In genomic region chr6:6563691-6564090, GRCm38 (mm10) we compare ENCODE assay signal across 12 mouse cellular contexts. TPM values are rescaled to one million over a fixed set of nuclear protein-coding genes. Genes with fewer than 3 reads are reported as not detected.
DNase-seq lines count a peak whose midpoint lies in the region; ATAC-seq and TF ChIP-seq lines count a peak whose summit lies in the region.
"Had no signal": no experiment of that assay in that cellular context is flagged by ENCODE, and none has a peak within 500 bp of the region (broad histone marks: within the 10 kb centered on the region; RNA-seq: fewer than 3 reads in every experiment).

No protein-coding gene starts in this region.

- peaks cover 9% of the 10 kb centered on the region for H3K36me3 ChIP-seq in heart, adult 2 months (ENCODE audit: control insufficient read depth, insufficient read depth, low read length)
- H3K36me3 ChIP-seq in heart, embryonic 10.5 days = 0 out of 2 replicates have a peak, but pooled peaks cover 7% of the 10 kb centered on the region
- H3K36me3 ChIP-seq in forebrain, embryonic 12.5 days (replicated peaks) = no peaks in the 10 kb centered on the region
- H3K36me3 ChIP-seq in forebrain, embryonic 14.5 days (ENCODE audit: control insufficient read depth, insufficient read depth, low read length) = 0 out of 2 replicates have a peak, but pooled peaks cover 2% of the 10 kb centered on the region
- H3K36me3 ChIP-seq: liver, embryonic 13.5 days; midbrain, embryonic 15.5 days had no signal

- H3K79me2 ChIP-seq in heart, adult 2 months (replicated peaks; ENCODE audit: control insufficient read depth, insufficient read depth, low read length) = peaks cover 5% of the 10 kb centered on the region

- no peak for TF ChIP-seq CTCF in heart, adult 2 months (IDR thresholded peaks at IDR 0.05)

- no peak overlapping the region for H3K4me3 ChIP-seq in heart, adult 2 months
- no peak overlapping the region for H3K4me3 ChIP-seq in heart, embryonic 10.5 days
- H3K4me3 ChIP-seq in forebrain, embryonic 12.5 days (replicated peaks) = no peak overlapping the region
- H3K4me3 ChIP-seq in forebrain, embryonic 14.5 days (ENCODE audit: low read depth, low read length) = no peak overlapping the region
- H3K4me3 ChIP-seq: left cerebral cortex, adult 2 months; liver, embryonic 13.5 days; midbrain, embryonic 15.5 days had no signal

- TF ChIP-seq POLR2A in heart, adult 2 months (IDR thresholded peaks at IDR 0.05; ENCODE audit: insufficient read depth, low read depth, low read length) = no peak

- no peaks in the 10 kb centered on the region for H3K27me3 ChIP-seq in heart, adult 2 months (ENCODE audit: control insufficient read depth, insufficient read depth, low read length)
- no peaks in the 10 kb centered on the region for H3K27me3 ChIP-seq in heart, embryonic 10.5 days (ENCODE audit: insufficient read depth, poor library complexity, severe bottlenecking)
- no peaks in the 10 kb centered on the region for H3K27me3 ChIP-seq in forebrain, embryonic 12.5 days
- no peaks in the 10 kb centered on the region for H3K27me3 ChIP-seq in forebrain, embryonic 14.5 days (replicated peaks; ENCODE audit: control insufficient read depth, insufficient read depth, low read length)
- H3K27me3 ChIP-seq: liver, embryonic 13.5 days; midbrain, embryonic 15.5 days had no signal

- peaks cover 15% of the 10 kb centered on the region for H3K4me1 ChIP-seq in heart, adult 2 months (ENCODE audit: control insufficient read depth, insufficient read depth, low read length)
- H3K4me1 ChIP-seq in heart, embryonic 10.5 days = peaks cover 22% of the 10 kb centered on the region; the same call in 1 of the 2 replicates
- no peaks in the 10 kb centered on the region for H3K4me1 ChIP-seq in forebrain, embryonic 12.5 days
- no peaks in the 10 kb centered on the region for H3K4me1 ChIP-seq in forebrain, embryonic 14.5 days (ENCODE audit: control insufficient read depth, insufficient read depth, low read length)
- H3K4me1 ChIP-seq: midbrain, embryonic 15.5 days had no signal

- DNase-seq in heart, adult 2 months = peak; percentile 52 to 63
- DNase-seq in heart, embryonic 10.5 days (ENCODE audit: low spot score) = no peak
- peak; percentile 30 for DNase-seq in brain, adult 2 months (ENCODE audit: low read depth, low spot score)
- peak; percentile 39 to 49 for DNase-seq in cerebellum, postnatal 36 days
- DNase-seq in lung, postnatal 25 days (ENCODE audit: low spot score) = peak; percentile 29
- DNase-seq in forebrain, embryonic 14.5 days (ENCODE audit: low spot score) = no peak
- no peak for DNase-seq in thymus, postnatal 10 days (ENCODE audit: low spot score in 2 of 2)
- DNase-seq: kidney, adult 18-20 months; liver, embryonic 13.5 days had no signal

- no peaks in the 10 kb centered on the region for H3K9me3 ChIP-seq in heart, embryonic 10.5 days
- no peaks in the 10 kb centered on the region for H3K9me3 ChIP-seq in forebrain, embryonic 12.5 days
- no peaks in the 10 kb centered on the region for H3K9me3 ChIP-seq in forebrain, embryonic 14.5 days (replicated peaks; ENCODE audit: control insufficient read depth, low read length)
- H3K9me3 ChIP-seq: liver, embryonic 13.5 days; midbrain, embryonic 15.5 days had no signal

- H3K27ac ChIP-seq in heart, adult 2 months = peak overlapping the region; percentile 26
- no peak overlapping the region for H3K27ac ChIP-seq in heart, embryonic 10.5 days
- no peak overlapping the region for H3K27ac ChIP-seq in forebrain, embryonic 12.5 days
- no peak overlapping the region for H3K27ac ChIP-seq in forebrain, embryonic 14.5 days (ENCODE audit: low read depth, low read length)
- H3K27ac ChIP-seq: left cerebral cortex, adult 2 months; liver, embryonic 13.5 days; midbrain, embryonic 15.5 days had no signal

- WGBS in heart, adult 2 months = 46% methylated on average over 5 of the region's 5 CpGs
- 76% methylated on average over 5 of the region's 5 CpGs for WGBS in heart, embryonic 10.5 days
- 92% methylated on average over 5 of the region's 5 CpGs for WGBS in forebrain, embryonic 12.5 days
- 90% methylated on average over 5 of the region's 5 CpGs for WGBS in forebrain, embryonic 14.5 days

- no peak overlapping the region for H3K4me2 ChIP-seq in forebrain, embryonic 12.5 days
- no peak overlapping the region for H3K4me2 ChIP-seq in forebrain, embryonic 14.5 days (ENCODE audit: low read length)
- H3K4me2 ChIP-seq: liver, embryonic 13.5 days; midbrain, embryonic 15.5 days had no signal

- intact Hi-C loops in heart, adult 2 months (cut with DNase I) = no loop called here

- TF ChIP-seq EP300 in heart, adult 2 months (IDR thresholded peaks at IDR 0.05; ENCODE audit: insufficient read depth, low read depth, low read length) = no peak

- ATAC-seq in forebrain, embryonic 12.5 days (ENCODE audit: low FRiP score) = no peak
- no peak for ATAC-seq in forebrain, embryonic 14.5 days
- ATAC-seq: midbrain, embryonic 15.5 days had no signal

- H3K9ac ChIP-seq in heart, adult 2 months (ENCODE audit: low read depth, low read length) = no peak overlapping the region
- H3K9ac ChIP-seq in forebrain, embryonic 12.5 days = no peak overlapping the region
- no peak overlapping the region for H3K9ac ChIP-seq in forebrain, embryonic 14.5 days (ENCODE audit: low read length)
- H3K9ac ChIP-seq: liver, embryonic 13.5 days; midbrain, embryonic 15.5 days had no signal

RNA-seq across cellular contexts. Expression of gene Sem1, which starts 14.8 kb away (rescaled TPM):
- total RNA-seq in heart, adult 2 months (2021) = 100 to 1,000 TPM in 1 of 2 experiments, 10 to 100 TPM in 1; 92.7 to 105 TPM
- polyA plus RNA-seq in heart, adult 2 months (2012; rRNA removed) = 33.3 and 44.7 TPM in 2 replicates
- 188 and 205 TPM in 2 replicates for polyA plus RNA-seq in heart, embryonic 10.5 days (2016; fragmentation: Nextera tagmentation; extraction: Ambion mirVana)
- polyA plus RNA-seq in forebrain, embryonic 12.5 days (2016; fragmentation: Nextera tagmentation; extraction: Ambion mirVana) = 251 and 256 TPM in 2 replicates
- polyA plus RNA-seq in forebrain, embryonic 14.5 days (2014; fragmentation: Nextera tagmentation; extraction: Ambion mirVana) = 219 and 261 TPM in 2 replicates

Comparison
In these comparisons a context has a peak if more than half of its experiments do, and no peak if none do; other contexts are left out.
1. DNase-seq: peak in heart, adult 2 months (2 of 2), brain, adult 2 months (single experiment), cerebellum, postnatal 36 days (2 of 2) and lung, postnatal 25 days (single experiment); none in heart, embryonic 10.5 days (single experiment), forebrain, embryonic 14.5 days (single experiment) and thymus, postnatal 10 days (0 of 2).